Mouse (Mus musculus) B cell, adult 67 days (primary cell): ENCODE data around the gene Susd2. TPM values are rescaled to one million over a fixed set of nuclear protein-coding genes. Genes with fewer than 3 reads are reported as not detected.

Experiments used
- total RNA-seq, 2 experiments: library from RNA; stranded (reverse); gene quantifications; 4 replicates each; pipeline ENCODE4 v1.2.4; 2023

Gene Susd2
- total RNA-seq = 1 to 10 TPM; 2.3 to 3.3 TPM

GRCm38 (mm10) chr10:75643741-75644343 lies at the start of gene Susd2:
Gene Susd2, minus strand, starts transcription at chr10:75644008.

GRCm38 (mm10) chr10:75589129-75589528 lies 54.7 kb downstream of the Susd2 start, which contains the start of gene Ggt5:
Gene Ggt5, plus strand, starts transcription at chr10:75589340.

Other genes with a start within 250 kb of the Susd2 start
- 1 to 10 TPM; 2.3 to 5.2 TPM for gene Upb1, start 242.9 kb downstream of the Susd2 start, total RNA-seq
- gene Snrpd3, start 126.5 kb downstream of the Susd2 start, total RNA-seq = 10 to 100 TPM; 74.7 to 75.8 TPM
- 100 to 1,000 TPM; 111 to 119 TPM for gene Gucd1, start 126.0 kb downstream of the Susd2 start, total RNA-seq
- not detected for gene Lrrc75b, start 83.7 kb downstream of the Susd2 start, total RNA-seq
- gene Ggt1, start 82.4 kb downstream of the Susd2 start, total RNA-seq = not detected
- gene Ggt5, start 54.7 kb downstream of the Susd2 start, total RNA-seq = 1 to 10 TPM; 1.2 to 1.4 TPM
- gene Cabin1, start 120.3 kb upstream of the Susd2 start, total RNA-seq = 100 to 1,000 TPM in 1 of 2 experiments, 10 to 100 TPM in 1; 99.7 to 119 TPM
- 10 to 100 TPM; 32.0 to 36.7 TPM for gene Ddt, start 129.4 kb upstream of the Susd2 start, total RNA-seq
- gene Gm20441, start 136.9 kb upstream of the Susd2 start, total RNA-seq = not detected
- 10 to 100 TPM in 1 of 2 experiments, 1 to 10 TPM in 1; 9.0 to 10.6 TPM for gene Gstt3, start 137.4 kb upstream of the Susd2 start, total RNA-seq
- not detected for gene Gstt1, start 154.6 kb upstream of the Susd2 start, total RNA-seq
- gene Gstt4, start 178.5 kb upstream of the Susd2 start, total RNA-seq = not detected
- 10 to 100 TPM; 35.1 to 35.2 TPM for gene Gstt2, start 193.4 kb upstream of the Susd2 start, total RNA-seq
- 100 to 1,000 TPM; 202 to 212 TPM for gene Mif, start 216.2 kb upstream of the Susd2 start, total RNA-seq
- 10 to 100 TPM in 1 of 2 experiments, 1 to 10 TPM in 1; 8.3 to 12.2 TPM for gene Derl3, start 249.4 kb upstream of the Susd2 start, total RNA-seq